Mouse (Mus musculus): ENCODE measurements around the gene Nr2e1. TPM values are rescaled to one million over a fixed set of nuclear protein-coding genes. Genes with fewer than 3 reads are reported as not detected.

Nr2e1 gene
- polyA plus RNA-seq, 1 experiment from 2014 or later = not detected

DNA sequence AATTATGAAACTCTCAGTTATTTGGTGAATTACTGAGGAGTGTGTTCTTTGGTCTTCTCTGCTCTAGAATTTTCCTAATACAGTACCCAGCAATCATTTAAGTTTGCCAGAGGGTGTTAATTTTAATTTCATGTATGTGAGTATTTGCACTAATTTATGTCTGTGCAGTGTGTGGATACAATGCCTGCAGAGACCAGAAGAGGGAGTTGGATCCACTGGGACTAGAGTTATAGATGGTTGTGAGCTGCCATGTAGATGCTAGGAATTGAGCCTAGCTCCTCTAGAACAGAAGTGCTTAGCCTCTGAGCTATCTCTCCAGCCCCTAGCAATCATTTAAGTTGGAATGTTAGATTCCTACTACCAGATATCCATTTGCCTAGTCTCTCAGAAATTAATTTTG is 69.3 kb downstream of the Nr2e1 start:
- Histone ChIP-seq H3K4me1 (ENCODE audit: control insufficient read depth, insufficient read depth, low read length) (no peaks in the 10 kb centered on the region), H3K36me3 (ENCODE audit: control insufficient read depth, insufficient read depth, low read length) (no peaks in the 10 kb centered on the region), H3K27ac (ENCODE audit: low read depth, low read length) (no peak overlapping the region), H3K4me2 (ENCODE audit: low read depth) (no peak overlapping the region), H3K27me3 (ENCODE audit: control insufficient read depth, insufficient read depth, low read length) (no peaks in the 10 kb centered on the region), H3K4me3 (ENCODE audit: low read depth, low read length) (no peak overlapping the region), H3K9me3 (ENCODE audit: control insufficient read depth, low read length) (no peaks in the 10 kb centered on the region), H3K9ac (ENCODE audit: low read length) (no peak overlapping the region)
- ATAC-seq (ENCODE audit: insufficient read depth, low FRiP score, low TSS enrichment) (no peak), DNase-seq (ENCODE audit: low spot score) (no peak)

Other genes starting within 250 kb of the Nr2e1 start
- 5.5 and 5.7 TPM in 2 replicates for gene Afg1l, start 105.1 kb downstream of the Nr2e1 start, polyA plus RNA-seq (2014; fragmentation: Nextera tagmentation; extraction: Ambion mirVana)
- 226 TPM in 2 replicates for gene Snx3, start 81.6 kb downstream of the Nr2e1 start, polyA plus RNA-seq (2014; fragmentation: Nextera tagmentation; extraction: Ambion mirVana)
- 16.8 and 19.5 TPM in 2 replicates for gene Ostm1, start 190 bp upstream of the Nr2e1 start, polyA plus RNA-seq (2014; fragmentation: Nextera tagmentation; extraction: Ambion mirVana)
- gene Sec63, start 177.9 kb upstream of the Nr2e1 start, polyA plus RNA-seq (2014; fragmentation: Nextera tagmentation; extraction: Ambion mirVana) = 30.4 and 36.0 TPM in 2 replicates

Measured in neural tube, embryonic 11.5 days (tissue).